Mouse (Mus musculus) testis, adult 2 months (tissue): ENCODE measurements around the gene Vdac1. TPM values are rescaled to one million over a fixed set of nuclear protein-coding genes. Genes with fewer than 3 reads are reported as not detected.

ENCODE experiments used
- H3K27ac ChIP-seq: fragments of 200-500 bp; 2 replicates; pipeline ENCODE4 v1.5.1; 2012; ENCODE audit warnings: low read depth, low read length; ENCODE audit not compliant: control insufficient read depth, insufficient read depth
- H3K27me3 ChIP-seq: fragments of 200-500 bp; 2 replicates; pipeline ENCODE4 v1.6.1; 2012; ENCODE audit warnings: mild to moderate bottlenecking, low read length, moderate library complexity; ENCODE audit not compliant: control insufficient read depth, insufficient read depth
- H3K36me3 ChIP-seq: fragments of 200-500 bp; 2 replicates; pipeline ENCODE4 v1.6.1; 2012; ENCODE audit warnings: mild to moderate bottlenecking, low read length; ENCODE audit not compliant: control insufficient read depth, insufficient read depth
- H3K4me1 ChIP-seq: fragments of 200-500 bp; 2 replicates; pipeline ENCODE4 v1.6.1; 2012; ENCODE audit warnings: low read length; ENCODE audit not compliant: control insufficient read depth, insufficient read depth
- H3K4me3 ChIP-seq: fragments of 200-500 bp; 2 replicates; pipeline ENCODE4 v1.5.1; 2012; ENCODE audit warnings: low read depth, mild to moderate bottlenecking, low read length, moderate library complexity, mixed read lengths; ENCODE audit not compliant: control insufficient read depth
- CTCF ChIP-seq: fragments of 200-500 bp; IDR thresholded peaks from 2 replicates; pipeline ENCODE4 v1.5.1; 2012; ENCODE audit warnings: low read depth, mild to moderate bottlenecking, inconsistent platforms, low read length, moderate library complexity; ENCODE audit not compliant: control insufficient read depth, insufficient read depth, insufficient replicate concordance
- POLR2A ChIP-seq: fragments of 200-500 bp; IDR thresholded peaks from 2 replicates; pipeline ENCODE4 v1.6.1; 2012; ENCODE audit warnings: low read depth, mild to moderate bottlenecking, inconsistent platforms, low read length, moderate library complexity; ENCODE audit not compliant: control insufficient read depth
- polyA plus RNA-seq: library from polyadenylated mRNA; depleted of rRNA; stranded (reverse); fragments of >200 nt; gene quantifications from 2 replicates; pipeline ENCODE4 v1.2.3, GENCODE M21; 2012; rRNA removed

The Vdac1 gene
- 13.5 and 16.7 TPM in 2 replicates for polyA plus RNA-seq

GRCm38 (mm10) chr11:52360471-52361277, at the start of gene Vdac1:
Gene Vdac1 (plus strand): TSS chr11:52360860.
- no peaks in the 10 kb centered on the region; the same call in 1 of the 2 replicates for H3K27me3 ChIP-seq
- H3K4me3 ChIP-seq, result peak within 1 kb of the TSS; percentile 95
- no peaks in the 10 kb centered on the region for H3K36me3 ChIP-seq
- H3K4me1 ChIP-seq, result peaks cover 21% of the 10 kb centered on the region
- peak within 1 kb of the TSS; percentile 94 for H3K27ac ChIP-seq
- TF ChIP-seq POLR2A (0 out of 2 replicates have a peak, but pooled peaks have one; percentile 32), CTCF (no peak)

DNA sequence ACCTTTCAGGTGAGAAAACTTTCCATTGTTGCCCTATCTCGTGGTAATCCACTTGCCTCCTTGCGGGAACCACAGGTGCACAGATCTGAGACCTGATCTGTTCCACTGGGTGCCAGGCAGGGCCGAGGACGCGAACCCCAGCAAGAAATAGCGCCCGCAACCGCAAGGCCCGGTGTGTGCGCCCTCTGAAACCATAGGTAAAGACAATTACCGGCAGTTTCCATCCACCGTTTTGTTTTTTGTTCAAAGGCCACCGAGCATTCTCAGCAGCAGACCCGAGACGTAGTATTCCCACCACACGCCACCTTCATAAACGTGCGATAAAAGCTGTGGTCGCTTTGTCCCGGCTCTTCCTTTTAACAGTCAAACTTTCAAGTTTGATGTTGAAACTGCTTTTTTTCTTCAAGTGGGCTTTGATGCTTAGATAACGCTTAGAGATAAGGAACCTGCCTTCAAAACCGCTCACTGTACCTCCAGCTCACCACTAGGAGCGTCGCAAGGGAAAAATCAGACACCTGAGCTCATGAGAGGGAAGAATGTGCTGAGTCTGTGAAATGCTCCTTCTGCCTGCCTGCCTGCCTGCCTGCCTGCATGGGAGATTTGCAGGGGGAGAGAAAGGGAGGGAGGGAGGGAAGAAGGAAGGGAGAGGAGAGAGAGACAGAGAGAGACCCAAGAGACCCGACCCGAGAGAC, 46.4 kb upstream of the Vdac1 start:
- Histone ChIP-seq H3K27me3 (no peaks in the 10 kb centered on the region), H3K36me3 (no peaks in the 10 kb centered on the region), H3K27ac (no peak overlapping the region), H3K4me3 (no peak overlapping the region), H3K4me1 (no peaks in the 10 kb centered on the region)
- TF ChIP-seq POLR2A, result no peak
- TF ChIP-seq CTCF, result no peak

DNA sequence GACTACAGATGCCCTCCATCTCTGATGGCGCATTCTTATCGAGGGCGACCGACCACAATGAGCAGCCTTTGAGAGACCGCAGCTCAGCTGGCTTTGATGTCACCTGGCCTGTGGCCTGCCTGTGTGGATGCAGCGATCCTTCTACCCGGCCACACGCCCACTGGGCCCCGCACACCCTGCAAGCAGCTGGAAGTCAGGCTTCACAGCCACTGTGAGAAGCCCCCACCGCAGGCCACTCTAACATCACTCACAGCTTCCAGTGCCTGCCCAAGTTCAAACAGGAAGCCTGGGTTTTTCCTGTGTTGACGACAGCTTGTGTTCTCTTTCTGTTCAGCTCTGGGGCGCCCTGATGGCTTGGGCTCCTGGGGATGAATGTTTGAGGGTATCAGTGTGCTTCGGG, 42.2 kb upstream of the Vdac1 start:
- no peak for TF ChIP-seq CTCF
- no peak for TF ChIP-seq POLR2A
- Histone ChIP-seq H3K27me3 (no peaks in the 10 kb centered on the region), H3K27ac (no peak overlapping the region), H3K4me3 (no peak overlapping the region), H3K36me3 (no peaks in the 10 kb centered on the region), H3K4me1 (no peaks in the 10 kb centered on the region)

GRCm38 (mm10) chr11:52319664-52320063, 41.0 kb upstream of the Vdac1 start:
- TF ChIP-seq CTCF (no peak), POLR2A (no peak)
- Histone ChIP-seq H3K36me3 (no peaks in the 10 kb centered on the region), H3K4me3 (no peak overlapping the region), H3K4me1 (no peaks in the 10 kb centered on the region), H3K27me3 (no peaks in the 10 kb centered on the region), H3K27ac (no peak overlapping the region)

DNA sequence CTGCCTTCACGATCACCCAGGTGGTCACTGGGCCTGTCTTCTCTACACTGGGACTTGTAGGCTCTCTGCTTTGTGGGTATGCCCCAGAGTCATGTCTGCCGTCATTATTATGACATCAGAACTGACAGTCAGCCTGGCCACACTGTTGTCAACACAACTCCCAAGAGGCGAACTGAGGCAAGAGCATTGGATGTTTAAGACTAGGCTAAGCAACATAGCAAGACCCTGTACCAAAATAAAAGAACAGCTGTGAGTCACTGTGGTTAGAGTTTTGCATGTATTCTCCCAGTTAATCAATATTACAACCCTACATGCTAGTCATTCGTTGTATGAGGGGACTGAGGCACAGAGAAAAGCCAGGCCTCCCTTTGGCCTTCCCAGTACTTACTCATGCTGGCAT, 40.1 kb upstream of the Vdac1 start:
- no peak overlapping the region for H3K4me3 ChIP-seq
- TF ChIP-seq POLR2A (no peak), CTCF (no peak)

DNA sequence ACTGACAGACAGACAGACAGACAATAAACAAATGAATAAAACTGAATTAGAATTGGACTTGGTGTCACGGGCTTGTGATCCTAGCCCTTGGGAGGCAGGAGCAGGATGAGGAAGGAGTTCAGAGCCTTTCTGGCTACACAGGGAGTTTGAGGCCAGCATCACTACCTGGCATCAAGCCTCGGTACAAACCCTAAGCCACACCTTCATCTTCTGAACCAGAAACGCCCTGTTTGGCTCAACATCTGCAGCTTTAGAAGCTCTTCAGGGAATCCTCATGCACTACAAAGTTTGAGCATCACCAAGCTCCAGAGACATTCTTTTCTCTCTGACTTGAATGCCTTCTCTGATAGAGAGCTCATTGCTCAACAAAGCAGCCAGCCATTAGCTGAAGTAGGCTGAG, 39.1 kb upstream of the Vdac1 start:
- H3K4me3 ChIP-seq, result no peak overlapping the region
- no peak for TF ChIP-seq POLR2A
- no peak for TF ChIP-seq CTCF
- H3K27me3 ChIP-seq, result no peaks in the 10 kb centered on the region
- no peak overlapping the region for H3K27ac ChIP-seq
- no peaks in the 10 kb centered on the region for H3K4me1 ChIP-seq
- H3K36me3 ChIP-seq, result no peaks in the 10 kb centered on the region

More for the DNA sequence above, 40.1 kb upstream of the Vdac1 start:
- Histone ChIP-seq H3K36me3 (no peaks in the 10 kb centered on the region), H3K27me3 (no peaks in the 10 kb centered on the region), H3K4me1 (no peaks in the 10 kb centered on the region), H3K27ac (no peak overlapping the region)
